Mouse (Mus musculus): ENCODE measurements around the gene Zdhhc14.

DNA sequence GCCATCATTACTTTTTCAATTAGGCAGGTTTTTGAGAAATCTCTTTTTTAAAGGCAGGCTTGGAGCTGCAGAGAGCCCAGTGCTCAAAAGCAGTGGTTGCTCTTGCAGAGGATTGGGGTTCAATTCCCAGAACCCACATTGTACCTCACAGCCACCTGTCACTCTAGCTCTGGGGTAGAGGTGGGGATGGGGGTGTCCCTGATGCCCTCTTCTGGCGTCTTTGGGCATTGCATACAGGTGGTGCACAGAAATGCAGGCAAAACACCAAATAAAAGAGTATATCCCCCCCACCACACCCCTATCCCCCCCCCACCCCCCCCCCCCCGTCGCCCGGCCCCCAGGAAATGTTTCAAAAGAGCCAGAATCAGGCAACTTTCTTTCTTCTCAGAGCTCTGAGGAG, 43.0 kb downstream of the Zdhhc14 start:
- TF ChIP-seq CTCF (IDR thresholded peaks at IDR 0.05; ENCODE audit: extremely low read depth, insufficient read depth, insufficient read length, insufficient replicate concordance) (peak; percentile 38; the same call in 1 of the 2 replicates), POLR2A (IDR thresholded peaks at IDR 0.05; ENCODE audit: low read depth, low read length) (no peak)

Data from spleen, adult 2 months (tissue).